Mouse (Mus musculus) mouse trophoblast stem cell (cell line): ENCODE results near the gene Tmprss3.

Source experiments
- in situ Hi-C, 2 experiments: fragments of 300-500 bp; cut with MseI, MboI; formaldehyde crosslinking; loops; 2 replicates in 1 of 2; 3 replicates in 1 of 2; pipeline ENCODE4 v1.15.1; 2025

Tmprss3 gene

DNA sequence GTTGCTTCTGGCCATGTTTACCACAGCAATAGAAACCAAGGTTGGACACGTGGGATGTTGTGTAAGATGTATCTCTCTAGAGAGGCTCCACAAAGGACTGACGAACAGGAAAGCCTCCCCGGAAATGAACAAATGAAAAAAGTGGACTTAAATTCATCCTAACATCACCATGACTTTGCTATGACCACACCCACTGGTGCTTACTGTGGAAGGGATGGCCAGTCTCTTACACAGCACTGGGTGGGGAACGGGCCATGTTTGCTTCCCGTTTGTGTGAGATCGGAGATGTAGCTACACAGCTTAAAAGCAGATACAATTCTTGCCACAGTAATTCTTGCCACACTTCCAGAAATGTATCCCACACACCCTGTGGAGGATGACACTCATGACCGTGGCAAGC is 2.5 kb downstream of the Tmprss3 start:
- in situ Hi-C loops = no loop called here

DNA sequence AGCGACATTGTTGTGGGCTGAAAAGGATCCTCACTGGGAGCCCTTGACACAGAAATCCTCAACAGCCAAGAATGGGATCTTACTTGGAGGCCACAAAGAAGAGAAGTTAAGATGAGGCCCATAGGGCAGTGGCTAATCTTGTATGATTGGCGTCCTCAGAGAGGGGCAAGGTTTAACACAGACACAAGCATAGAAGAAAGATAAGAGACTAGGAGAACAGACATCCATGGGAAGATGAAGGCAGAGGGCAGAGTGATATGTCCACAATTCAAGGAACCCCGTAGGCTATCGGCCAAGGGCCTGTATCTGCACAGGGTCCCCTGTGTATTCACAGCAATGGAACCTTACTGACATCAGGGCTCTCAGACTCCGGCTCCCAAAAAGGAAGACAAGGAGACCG is 3.6 kb downstream of the Tmprss3 start:
- in situ Hi-C loops = no loop called here

DNA sequence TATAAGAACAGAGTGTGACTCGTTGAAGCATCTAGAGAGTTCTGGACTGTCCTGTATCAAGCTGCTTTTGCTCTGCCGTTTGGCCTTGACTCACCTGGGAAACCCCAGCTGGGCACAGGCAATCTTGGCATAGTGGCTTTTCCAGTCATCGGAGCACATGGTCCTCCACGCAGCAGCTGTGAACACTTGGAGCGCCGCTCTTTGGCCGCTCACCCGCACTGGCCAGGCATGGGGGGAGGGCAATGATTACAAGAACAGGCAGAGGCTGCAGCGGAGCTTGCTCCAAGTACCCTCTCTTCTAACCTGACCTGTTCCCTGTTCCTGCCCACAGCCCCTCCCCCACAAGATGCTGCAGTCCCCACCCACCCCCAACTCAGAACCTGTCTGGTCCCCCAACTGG is 5.4 kb downstream of the Tmprss3 start:
- in situ Hi-C loops = no loop called here

DNA sequence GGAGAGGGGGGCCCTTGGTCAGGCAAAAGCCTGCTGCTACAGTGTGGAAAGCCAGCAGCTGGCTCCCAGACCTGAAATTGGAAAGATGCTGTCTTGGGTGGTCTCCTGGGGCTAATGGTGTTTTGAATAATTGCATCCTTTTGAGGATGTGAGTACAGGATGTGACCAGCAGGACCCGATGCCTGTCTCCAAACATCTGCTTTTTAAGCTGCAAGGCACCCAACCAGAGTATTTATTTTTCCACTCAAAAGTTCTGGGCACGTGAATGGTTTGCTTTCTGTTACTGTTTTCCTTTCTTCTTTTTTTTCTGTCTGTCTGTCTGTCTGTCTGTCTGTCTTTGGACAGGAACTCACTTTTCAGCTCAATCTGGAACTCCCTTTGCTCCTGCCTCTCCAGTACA is 6.1 kb downstream of the Tmprss3 start:
- in situ Hi-C loops = no loop called here

DNA sequence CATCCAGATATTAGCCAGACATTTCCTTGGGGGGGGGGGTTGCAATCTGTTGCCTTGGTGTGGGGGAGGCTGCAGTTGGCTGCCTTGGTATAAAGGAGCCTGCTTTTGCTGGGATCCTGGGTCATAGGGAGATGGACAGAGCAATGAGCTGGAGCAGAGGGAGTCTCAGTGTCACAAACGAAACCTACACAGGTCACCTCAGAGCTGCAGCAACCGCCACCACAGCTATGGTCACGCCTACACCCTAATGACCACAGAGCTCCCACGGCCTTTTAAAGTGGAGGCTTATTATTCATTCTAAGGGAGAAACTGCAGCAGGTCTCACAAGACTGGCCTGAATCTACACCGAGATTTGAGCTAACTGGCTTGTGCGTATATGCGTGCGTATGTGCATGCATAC is 7.0 kb downstream of the Tmprss3 start:
- in situ Hi-C loops = no loop called here

DNA sequence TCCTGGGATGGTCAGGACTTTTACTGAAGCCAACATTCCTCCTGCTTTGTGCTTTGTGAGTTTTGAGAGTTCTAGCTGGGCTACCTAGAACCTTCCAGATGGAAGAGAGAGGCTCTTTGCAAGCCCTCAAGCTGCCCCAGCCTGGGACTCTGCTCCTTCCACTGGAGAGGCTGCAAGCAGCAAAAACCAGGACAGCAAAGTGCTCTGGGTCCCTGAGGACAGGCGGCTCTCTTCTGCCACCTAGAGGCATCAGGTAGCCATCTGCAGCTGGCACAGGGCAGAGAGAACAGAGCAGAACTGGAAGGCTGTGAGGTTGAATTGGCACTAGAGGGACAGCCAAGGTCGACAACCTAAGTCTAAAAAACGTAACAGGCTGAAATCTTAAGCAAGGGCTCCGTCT is 11.4 kb downstream of the Tmprss3 start:
- in situ Hi-C loops = loop anchor here (10.0 kb wide), 2 partner anchors 53 to 173 kb away; no protein-coding TSS in a partner anchor

DNA sequence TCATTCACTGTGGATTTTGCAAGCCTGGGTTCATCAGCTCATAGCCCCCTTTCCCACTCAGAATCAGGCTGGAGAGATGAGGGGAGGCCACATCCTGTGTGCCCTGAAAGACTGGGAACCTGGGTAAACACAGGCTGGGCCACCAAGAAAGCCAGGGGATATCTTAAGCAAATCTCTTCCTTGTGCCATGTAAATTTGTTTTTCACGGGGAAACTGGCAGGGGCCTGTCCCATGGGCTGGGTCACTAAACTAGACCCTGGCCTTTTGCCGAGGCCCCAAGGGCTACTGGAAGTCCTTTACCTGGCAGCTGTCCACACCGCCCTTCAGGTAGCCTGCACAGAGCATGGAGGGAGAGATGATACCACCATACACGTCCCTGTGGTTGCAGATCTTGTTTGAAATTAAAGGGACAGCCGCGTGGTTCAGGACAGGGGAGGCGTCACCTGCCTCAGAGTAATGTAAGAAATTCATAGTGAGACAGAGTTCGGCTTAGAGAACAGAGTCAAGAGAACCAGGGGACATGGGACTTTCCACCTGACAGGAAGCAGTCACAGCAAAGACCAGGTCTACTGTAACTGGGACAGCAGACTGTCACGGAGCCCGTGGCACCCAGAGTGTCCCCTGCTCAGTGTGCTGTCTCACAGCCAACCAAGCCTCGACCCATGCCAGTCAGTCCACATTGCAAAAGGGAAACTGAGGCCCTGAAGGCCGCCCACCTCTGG is 14.3 kb downstream of the Tmprss3 start:
- in situ Hi-C loops = loop anchor here (10.0 kb wide), 2 partner anchors 50 to 170 kb away; no protein-coding TSS in a partner anchor

DNA sequence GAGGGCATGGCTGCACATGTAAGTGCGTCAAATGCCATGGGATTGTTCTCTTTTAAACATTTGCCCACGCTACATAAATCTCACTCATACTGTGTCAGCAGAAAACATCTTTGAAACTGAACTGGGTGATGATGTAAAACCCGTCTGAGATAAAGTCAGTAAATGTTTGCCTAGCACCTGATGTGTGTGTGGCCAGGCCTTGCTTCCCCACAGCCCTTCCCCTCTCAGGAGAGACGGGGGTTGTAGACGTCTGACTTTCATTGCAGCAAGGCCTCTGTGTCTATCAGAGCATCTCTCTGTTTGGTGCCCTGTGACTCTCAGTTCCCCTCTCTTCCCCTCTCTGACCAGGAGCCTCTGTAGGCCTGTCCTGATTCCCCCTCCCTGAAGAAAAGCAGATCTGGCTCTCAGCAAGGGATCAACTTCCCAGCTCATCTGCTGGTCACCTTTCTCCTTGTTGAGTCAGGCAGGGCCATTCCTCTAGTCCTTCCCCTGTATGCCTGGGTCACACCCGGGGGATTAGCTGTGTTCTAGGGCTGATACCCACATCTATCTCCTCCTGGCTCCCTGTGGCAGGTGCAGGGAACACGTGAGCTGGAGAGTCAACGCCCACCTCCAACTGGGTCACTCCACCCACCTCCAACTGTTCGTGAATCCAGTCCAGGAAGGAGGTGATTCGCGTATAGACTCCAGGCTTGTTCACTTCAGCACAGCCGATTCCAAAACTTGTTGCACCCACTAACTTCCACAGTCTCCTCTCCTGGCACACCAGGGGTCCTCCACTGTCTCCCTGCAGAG is 15.4 kb downstream of the Tmprss3 start:
- in situ Hi-C loops = loop anchor here (10.0 kb wide), 2 partner anchors 49 to 169 kb away; no protein-coding TSS in a partner anchor

DNA sequence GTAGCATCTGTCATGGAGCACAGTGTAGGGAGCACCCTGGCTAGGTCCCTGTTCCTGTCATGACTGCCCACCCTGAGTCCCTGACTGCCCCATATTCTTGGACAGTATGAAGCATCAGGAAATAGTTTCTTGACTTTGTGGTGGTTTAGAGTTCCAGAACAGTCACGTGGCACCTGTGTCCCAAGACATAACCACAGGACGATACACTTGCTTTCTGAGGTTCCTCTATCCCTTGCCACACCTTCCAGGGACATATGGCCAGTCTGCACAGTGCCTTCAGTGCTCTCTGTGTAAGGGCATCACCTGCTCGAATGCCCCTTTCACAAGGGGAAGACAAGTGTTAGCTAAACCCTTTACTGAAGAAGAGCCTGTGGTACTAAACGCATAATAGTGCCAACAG is 17.3 kb downstream of the Tmprss3 start:
- in situ Hi-C loops = loop anchor here (10.0 kb wide), 2 partner anchors 47 to 167 kb away; no protein-coding TSS in a partner anchor

DNA sequence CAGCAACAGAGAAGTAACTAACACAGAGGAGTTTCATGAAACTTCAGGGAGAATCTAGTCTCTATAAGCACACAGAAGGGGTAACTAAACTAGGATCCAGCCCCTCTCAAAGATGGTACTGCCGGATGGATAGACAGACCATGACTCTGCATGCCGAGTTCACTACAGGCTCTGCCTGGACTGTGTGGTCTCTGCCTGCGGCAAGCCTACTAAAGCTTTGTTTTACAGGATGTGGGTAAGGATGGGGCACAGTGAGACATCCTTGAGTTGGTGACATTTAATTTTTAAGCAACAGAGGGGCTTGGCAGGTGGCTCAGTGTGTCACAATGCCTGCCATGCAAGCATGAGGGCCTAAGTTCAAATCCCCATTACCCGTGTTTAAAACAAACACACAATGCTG is 22.5 kb downstream of the Tmprss3 start:
- in situ Hi-C loops = no loop called here

DNA sequence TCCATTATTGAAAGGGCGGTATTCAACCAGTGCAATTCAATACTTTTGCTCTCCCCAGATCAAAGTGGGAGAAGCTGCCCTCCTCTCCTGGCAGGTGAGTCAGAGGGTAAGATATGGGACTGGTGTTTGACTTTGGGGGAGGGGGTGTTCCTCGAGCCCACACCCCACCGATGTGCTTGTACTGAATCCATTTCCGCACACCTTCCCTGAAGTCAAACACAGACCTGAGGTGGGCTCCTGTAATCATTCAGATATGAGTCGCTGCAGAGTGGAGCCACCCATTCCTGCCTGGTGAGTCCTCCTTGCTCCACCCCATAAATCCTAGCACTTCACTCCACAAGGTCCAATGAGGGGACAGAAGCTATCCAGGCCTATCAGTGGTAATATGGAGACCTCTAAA is 29.0 kb downstream of the Tmprss3 start:
- in situ Hi-C loops = no loop called here

DNA sequence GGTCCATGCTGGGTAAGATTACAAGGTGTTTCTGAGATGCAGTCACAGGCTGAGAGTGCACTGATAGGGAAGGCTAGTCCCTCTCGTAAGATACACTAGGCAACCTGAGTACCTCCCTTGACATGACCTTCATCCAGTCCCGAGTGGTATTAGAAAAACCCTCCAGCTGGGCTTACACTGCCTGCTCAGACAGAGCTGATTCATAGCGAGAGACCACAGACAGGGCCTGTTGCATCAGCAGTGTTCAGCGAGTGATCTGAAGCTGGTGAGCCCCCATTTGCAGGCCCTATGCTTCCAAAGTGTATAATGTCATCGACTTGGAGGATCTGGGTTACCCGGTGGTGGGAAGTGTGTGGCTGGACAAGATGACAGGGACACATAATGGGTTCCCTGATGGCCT is 33.6 kb downstream of the Tmprss3 start, which contains the start of gene Tff1:
Gene Tff1 (minus strand): TSS at position 151 of the 400 bp plus-strand sequence.
- in situ Hi-C loops = no loop called here

DNA sequence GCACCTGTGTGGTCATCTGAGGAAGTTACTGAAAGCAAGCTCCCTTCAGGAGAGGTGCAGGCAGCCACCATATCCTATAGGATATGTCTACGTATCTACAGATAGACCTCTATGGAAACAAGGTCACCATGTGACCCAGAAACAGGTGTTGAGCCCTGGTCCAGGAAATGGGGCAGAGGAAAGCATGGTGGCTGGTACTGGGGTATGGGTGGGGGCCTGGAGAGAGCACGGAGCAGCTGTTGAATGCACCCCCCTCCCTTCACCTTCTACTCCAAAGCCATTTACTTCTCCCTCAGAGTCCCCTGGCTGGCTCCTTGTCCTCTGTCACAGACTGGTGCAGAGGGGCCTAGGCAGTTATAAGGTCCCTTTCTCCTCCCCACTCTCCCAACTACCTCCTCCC is 35.0 kb downstream of the Tmprss3 start:
- in situ Hi-C loops = no loop called here

DNA sequence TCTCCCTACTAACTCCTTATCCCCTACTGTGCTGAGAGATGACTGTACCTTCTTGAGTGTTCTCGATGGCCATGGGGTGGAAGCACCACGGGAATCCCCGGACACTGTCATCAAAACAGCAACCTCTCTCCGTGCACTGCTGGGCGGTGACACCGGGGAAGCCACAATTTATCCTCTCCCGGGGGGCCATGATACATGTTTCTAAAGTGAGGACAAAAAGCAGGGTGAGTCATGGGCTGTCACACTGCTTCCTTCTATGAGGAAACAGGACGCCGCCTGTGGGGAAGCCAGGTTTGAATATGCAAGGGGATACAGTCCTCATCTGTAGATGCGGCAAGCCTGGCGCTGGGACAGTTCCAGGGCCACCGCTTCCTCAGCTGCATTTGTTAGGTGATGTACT is 36.2 kb downstream of the Tmprss3 start:
- in situ Hi-C loops = no loop called here

DNA sequence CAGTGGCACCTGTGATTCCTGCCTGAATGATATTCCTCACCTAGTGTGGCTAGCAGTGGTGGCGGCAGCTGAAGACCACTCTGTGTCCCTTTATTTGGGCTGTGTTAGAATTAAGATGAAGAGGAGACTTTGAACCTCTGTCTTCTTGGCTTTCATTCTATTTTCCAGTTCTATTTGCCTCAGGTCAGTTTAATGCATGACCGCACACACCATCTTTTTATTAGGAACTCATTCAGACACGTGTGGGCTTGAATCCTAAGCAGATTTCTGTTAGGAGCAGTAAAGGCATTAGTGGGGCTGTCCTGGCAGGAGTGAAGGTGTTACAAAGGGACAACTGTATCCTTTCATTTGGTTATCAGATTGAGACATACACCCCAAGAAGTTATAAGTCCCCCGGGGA is 38.5 kb downstream of the Tmprss3 start:
- in situ Hi-C loops = no loop called here

DNA sequence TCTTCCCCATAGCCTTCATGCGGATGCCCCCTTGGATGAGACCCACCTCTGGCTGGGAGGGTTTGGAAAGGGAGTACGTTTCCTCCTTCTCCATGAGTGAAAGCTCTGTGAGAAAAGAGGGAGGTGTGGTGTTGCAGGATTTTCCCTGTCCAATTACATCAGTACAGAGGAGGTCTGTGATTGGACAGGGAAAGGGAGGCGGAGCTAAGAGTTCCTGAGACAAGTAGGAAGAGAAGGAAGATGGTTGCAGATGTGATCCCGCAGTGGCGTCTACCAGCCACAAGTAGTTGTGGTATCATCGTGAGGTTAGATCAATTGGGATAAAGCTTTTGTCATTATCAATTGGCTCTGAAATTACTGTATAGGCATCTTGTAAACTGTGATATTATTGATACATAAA is 40.9 kb downstream of the Tmprss3 start:
- in situ Hi-C loops = no loop called here

DNA sequence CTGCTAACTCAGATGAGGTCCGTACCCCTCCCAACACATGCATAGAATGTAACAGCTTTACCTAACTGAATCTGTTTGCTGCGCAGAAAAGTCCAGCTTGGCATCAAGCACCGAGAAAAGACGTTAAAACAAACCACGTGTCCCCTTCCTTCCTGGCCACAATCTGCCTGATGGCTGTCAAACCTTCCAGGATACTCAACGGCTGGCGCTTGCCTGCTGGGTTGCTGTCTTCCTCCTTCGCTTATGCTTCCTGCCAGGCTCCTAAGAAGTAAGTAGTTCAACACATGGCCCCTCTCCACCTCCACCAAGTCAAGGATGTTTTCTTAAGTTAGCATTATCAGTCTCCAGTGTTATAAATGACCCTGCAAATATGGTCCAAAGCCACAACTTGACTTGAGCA is 45.0 kb downstream of the Tmprss3 start:
- in situ Hi-C loops = no loop called here

DNA sequence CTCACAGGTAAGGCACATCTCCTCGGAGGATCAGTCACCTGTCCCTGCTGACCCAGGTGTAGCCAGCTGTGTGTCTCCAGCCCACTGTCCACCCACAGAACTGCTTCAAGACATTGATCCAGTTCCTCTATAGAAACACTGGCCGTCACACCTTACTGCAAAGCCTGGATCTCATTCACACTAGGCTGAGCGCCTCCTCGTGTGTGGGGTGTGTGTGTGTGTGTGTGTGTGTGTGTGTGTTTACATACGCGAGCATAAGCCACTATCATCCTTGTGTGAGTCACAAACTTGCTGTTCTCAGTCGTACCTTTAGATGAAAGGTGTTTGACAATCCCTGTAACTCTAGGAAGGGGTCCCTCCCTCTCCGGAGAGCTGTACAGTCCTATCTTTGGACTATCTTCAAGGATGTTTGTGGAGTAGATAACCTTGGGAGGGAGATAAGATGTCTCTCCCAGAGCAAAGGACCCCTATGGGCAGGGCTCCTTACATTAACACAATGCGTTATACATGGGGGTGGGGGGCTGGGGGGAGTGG is 45.7 kb downstream of the Tmprss3 start:
- in situ Hi-C loops = no loop called here

DNA sequence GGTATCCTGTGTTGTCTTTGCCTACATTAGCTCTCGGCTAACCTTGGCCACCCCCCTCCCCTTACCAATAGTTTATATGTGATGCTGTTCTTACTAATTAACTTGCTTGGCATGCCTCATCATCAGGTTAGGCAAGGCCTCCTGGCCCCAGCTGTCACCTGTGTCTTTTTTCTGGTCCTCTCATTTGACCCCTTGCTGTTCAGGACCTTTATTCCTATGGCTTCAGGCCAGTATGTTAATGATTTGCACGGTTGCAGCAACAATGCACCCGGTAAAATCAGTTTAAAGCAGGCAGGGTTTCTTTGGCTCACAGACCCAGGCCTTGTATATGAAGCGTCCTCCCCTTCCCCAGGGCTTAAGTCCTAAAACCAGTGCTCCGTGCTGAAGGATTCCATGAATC is 46.3 kb downstream of the Tmprss3 start:
- in situ Hi-C loops = no loop called here

DNA sequence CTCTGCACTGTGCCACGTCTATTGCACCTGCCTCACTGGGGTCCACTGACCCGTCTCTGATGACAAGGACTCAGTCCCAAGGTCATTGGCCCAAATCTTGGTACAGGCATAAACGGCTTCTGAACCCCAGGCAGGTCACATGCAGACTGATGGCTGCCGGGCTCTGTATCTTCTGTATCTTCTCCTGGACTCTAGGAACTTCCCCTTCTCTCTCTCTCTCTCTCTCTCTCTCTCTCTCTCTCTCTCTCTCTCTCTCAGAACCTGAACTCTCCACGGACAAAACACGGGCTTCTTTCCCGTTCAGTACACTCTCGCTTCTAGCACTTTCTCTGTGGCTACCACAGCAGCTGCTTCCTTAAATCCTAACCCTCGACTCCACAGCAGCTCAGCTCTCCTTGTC is 52.8 kb downstream of the Tmprss3 start:
- in situ Hi-C loops = loop anchor here in 1 of 2 experiments (25.0 kb wide), 1 partner anchor 91 kb away; no protein-coding TSS in a partner anchor

DNA sequence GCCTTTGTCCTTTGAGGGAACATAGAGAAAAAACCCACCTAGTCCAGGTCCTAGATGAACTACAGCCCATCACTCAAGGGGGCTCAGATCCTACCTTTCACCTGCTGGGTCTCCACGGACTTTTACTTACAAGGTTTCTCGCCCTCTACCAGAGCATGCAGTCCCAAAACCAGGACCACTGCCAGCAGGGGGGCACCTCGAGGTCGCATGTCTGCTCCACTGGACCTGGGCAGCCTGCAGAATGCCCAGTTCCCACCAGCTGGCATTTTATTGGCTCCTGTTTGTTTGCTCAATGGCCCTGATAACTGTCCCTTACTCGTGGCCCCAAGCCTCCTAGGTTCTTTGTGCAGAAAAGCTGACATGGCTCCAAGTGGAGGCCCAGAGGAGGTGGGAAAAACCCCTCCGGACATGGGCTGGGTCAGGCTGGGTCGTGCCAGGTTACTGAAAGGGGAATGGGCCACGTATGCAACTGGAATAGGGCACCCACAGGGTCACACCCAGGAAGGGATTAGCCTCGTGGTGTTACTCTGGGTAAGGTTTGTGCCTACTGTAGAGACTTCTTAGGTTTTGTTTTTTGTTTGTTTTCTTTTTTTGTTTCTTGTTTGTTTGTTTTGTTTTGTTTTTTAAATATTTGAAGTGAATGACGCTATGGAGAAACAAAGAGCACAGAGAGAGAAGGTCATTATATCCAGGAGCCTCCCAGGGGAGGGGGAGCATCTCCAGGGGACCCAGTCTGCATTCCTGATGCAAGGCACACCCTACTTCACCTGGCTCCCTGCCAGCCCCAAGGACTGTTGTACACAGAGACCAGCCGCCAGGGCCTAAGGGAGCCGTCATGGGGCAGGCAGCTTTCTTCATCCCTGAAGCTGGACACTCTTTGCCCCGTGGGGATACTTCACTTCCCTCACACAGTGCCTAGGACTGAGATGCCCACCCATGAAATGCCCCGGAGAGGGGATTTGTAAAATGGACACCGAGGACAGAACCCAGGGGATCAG is 54.4 kb downstream of the Tmprss3 start, which contains the start of gene Tff2:
Gene Tff2 (minus strand): TSS at position 243 of the 998 bp plus-strand sequence.
- in situ Hi-C loops = loop anchor here in 1 of 2 experiments (25.0 kb wide), 1 partner anchor 93 kb away; no protein-coding TSS in a partner anchor
